Mouse (Mus musculus) naive thymus-derived CD4-positive, alpha-beta T cell, adult 2 months (primary cell): ENCODE data around the gene Ccl24.
"Not testable (repeated sequence)": the region's sequence is repeated elsewhere in the genome, so short reads cannot be mapped to it uniquely, and the experiment has no call there.

ENCODE experiments used
- DNase-seq: peaks from one replicate; pipeline ENCODE4 v3.0.0-alpha.2; 2011; ENCODE audit warnings: low read depth

Gene Ccl24

DNA sequence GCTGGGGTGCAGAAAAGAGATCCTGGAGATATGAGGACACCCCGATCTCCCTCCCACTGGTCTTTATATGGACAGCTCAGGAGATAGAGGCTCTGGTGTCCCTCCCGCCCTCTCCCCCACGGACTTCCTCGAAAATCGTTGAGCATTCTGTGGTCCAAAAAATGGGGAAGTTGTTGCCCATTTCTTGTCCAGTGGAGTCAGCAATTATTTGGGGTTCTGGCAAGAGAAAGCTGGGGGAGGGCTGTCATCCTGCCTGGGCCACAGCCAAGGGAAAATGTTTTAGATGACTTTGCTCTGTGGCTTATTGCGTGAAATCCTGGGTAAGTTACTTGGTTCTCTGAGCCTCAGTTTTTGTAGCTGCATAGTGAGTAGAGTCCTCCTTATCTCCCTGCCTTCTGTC, at the start of gene Ccl24:
Gene Ccl24 (minus strand): TSS at position 44 of the 400 bp plus-strand sequence.
- no peak for DNase-seq

DNA sequence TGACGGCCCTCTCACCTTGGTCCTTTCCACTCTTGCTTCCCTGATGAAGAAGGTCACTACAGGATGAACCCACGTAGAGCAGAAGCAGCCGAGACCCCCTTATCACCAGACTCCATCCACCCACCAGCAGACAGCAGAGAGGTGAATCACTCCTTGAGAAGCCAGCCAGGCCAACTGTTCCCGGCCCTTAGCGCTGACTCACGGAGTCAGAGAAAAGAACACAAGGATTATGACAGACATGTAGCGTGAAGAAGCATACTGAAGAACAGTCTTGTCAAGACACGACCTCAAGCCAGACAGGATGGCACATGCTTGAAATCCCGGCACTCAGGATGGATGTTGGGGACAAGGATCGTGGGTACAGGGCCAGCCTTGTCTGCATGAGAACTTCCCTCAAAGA, 48.9 kb upstream of the Ccl24 start:
- no peak for DNase-seq

DNA sequence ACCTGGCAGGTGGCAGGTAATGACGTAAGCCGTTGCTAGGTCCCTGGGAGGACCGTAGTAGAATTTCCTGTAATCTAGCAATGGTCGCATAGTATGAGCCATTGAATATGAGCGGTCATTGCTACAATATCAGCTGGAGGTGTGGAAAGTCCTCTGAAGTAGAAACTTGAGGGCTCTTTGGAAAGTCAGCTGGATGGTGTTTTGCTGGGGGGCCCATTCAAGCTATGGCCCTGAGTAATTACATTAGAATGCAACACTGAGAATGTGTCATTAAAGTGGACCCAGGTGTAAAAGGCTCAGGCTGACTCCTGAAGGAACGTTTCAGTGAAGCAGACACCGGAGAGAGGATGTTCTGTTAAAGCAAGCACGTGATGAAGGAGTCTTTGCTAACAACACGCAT, 47.7 kb upstream of the Ccl24 start:
- no peak for DNase-seq

DNA sequence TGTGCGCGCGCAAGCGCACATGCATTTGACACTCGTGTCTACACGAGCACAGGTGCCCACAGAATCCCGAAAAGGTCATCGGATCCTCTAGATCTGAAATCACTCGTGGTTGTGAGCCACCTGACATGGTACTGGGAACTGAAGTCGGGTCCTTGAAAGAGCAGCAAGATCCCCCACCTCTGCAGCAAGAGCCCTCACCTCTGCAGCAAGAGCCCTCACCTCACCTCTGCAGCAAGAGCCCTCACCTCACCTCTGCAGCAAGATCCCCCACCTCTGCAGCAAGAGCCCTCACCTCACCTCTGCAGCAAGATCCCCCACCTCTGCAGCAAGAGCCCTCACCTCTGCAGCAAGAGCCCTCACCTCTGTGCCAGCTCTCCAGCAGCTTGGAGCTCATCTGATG, 46.9 kb upstream of the Ccl24 start:
- DNase-seq: not testable (repeated sequence)

DNA sequence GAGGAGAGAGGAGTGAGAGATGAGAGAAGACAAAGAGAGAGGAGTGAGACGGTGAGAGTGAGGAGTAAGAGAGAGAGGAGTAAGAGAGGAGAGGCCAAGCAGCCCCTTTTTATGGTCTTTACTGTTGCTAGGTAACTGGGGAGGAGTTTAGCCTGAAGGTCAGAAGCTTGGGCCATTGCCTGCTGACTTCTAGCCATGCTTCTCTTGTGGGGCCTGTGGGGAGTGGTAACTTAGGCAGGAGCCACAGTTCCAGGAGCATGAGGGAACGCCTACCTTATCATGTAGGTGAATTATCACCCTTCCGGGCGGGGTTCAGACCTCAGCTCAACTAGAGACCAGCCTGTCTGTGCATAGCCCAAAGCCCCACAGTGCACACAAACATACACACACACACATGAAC, 36.9 kb upstream of the Ccl24 start:
- no peak for DNase-seq

DNA sequence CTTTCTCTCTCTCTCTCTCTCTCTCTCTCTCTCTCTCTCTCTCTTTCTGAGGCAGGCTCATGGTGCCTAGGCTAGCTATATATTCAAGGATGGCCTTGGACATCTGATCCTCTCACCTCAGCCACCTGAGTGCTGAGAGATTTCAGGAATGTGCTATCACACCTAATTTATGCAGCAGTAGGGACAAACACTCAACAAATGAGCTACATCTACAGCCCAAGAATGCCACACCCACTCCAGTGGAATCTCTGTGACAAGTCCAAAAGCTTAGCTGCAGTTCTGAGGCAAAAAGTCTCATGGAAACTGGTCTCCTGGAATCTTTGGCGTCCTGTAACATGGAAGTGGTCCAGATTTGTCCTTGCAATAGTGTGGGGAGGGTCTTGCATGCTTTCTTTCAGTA, 34.7 kb upstream of the Ccl24 start:
- DNase-seq: no peak

DNA sequence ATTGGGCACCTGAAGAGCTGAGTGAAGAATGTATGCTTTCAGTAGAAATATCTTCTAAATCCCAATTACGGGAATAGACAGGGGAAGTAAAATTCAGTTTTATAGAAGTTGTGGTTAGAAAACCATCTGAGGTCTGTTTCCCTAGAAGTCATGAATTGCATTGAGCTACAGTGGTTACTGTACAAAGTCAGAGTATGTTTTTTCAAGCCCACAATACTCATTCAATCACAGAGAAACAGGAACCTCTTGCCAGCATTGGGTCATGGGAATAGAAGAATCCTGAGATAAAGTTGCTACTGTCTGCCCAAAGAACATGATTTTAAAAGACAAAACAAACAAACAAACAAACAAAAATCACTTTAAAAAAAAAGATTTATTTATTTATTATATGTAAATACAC, 33.9 kb upstream of the Ccl24 start:
- not testable (repeated sequence) for DNase-seq

DNA sequence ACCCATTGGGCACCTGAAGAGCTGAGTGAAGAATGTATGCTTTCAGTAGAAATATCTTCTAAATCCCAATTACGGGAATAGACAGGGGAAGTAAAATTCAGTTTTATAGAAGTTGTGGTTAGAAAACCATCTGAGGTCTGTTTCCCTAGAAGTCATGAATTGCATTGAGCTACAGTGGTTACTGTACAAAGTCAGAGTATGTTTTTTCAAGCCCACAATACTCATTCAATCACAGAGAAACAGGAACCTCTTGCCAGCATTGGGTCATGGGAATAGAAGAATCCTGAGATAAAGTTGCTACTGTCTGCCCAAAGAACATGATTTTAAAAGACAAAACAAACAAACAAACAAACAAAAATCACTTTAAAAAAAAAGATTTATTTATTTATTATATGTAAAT, 31.8 kb upstream of the Ccl24 start:
- DNase-seq: not testable (repeated sequence)

DNA sequence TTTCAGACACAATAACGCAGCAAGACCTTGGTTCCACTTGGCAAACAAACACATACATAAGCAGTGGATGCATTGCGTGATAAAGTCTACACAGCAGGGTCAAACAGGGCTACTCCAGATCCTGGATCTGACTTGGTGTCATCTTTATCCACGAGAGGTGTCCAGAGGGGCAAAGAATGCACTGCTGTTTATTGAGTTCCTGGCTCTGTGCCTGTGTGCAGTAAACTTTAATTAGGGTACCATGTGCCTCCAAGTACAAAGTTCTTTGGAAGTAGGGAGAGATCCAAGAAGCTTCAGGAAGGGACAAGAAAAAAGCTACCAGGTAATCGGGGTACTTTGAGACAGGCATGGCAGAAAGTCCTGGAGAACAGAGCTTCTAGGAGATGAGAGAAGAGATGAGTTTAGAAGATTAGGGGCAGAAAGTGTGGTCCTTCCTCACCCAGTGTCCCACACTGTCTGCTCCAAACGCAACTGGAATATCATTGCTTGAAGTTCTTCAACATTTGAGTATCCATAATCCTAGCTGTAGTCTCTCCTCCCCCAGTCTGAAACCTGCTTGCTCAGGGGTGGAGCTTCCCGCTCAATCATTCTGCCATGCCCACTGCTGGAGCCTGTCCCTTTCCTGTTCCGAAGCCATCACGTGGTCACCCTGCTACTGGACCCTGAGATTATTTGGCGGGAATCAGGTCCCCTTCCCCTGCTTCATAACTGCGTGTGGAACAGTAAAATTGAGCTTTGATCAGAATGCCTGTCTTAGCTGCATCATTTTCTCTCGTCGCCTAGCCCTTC, 17.3 kb upstream of the Ccl24 start:
- DNase-seq: no peak

DNA sequence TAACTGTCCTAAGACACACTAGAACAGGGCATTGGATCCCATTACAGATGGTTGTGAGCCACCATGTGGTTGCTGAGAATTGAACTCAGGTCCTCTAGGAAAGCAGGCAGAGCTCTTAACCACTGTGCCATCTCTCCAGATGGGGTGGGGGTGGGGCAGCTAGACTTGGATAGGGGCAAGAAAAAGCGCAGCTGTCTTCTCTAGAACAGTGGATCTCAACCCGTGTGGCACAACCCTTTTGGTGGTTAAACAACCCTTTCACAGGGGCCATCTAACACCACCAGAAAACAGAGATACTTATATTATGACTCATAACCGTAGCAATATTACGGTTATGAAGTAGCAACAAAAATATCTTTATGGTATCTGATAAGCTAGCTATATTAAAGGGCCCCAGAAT, 14.9 kb upstream of the Ccl24 start:
- no peak for DNase-seq

DNA sequence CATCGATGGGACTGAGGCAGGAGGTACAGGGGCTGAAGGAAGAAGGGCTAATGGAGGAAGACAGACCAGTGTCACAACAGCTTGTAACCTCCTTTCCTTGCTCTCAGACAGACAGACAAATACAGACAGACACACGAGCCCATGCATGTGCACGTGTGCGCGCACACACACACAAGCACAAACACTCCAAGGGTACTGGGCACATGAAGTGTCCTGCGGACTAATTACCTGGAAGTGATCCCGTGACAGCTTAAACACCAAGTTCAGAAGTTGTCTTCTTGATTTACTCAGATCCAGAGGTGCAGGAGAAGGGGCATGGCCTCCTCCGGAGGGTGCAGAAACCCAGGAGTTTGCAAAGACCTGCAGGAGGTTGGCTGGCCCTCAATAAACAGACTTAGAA, 12.8 kb upstream of the Ccl24 start:
- DNase-seq: no peak

DNA sequence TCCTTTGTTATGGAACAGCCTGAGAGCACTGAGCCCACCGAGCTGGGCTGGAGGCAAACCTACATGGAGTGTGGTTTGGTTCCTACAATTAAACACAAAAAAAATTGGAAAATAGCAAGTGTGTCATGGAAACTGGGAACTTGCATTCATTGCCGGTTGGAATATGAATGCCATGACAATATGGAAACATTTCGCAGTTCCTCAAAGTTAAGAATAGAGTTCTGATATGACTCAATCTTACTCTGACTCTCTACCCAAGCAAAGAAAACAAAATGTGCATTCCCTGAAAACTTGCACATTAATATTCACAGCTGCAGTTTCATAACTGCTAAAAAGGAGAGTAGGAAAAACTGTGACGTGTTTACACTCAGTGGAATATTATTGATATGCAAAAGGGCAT, 9.5 kb upstream of the Ccl24 start:
- no peak for DNase-seq

DNA sequence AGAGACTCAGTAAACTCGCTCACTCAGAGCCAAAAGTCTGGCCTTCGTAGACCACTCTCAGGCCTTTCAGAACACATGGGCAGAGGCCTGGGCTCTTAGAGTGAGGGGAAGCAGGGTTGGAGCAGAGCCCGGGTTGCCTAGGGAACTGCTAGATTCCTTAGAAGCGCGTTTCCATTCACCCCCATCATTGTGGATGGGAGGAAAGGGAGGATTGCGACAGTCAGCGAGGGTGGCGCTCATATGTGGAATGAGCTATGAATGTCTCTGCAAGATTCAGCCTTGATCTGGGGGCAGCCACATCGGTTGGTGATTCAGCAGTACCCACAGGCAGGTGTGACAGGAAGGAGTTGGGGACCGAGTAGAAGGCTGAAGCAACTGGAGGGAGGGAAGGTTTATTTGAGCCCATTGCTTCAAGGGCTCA, 6.5 kb upstream of the Ccl24 start:
- no peak for DNase-seq

DNA sequence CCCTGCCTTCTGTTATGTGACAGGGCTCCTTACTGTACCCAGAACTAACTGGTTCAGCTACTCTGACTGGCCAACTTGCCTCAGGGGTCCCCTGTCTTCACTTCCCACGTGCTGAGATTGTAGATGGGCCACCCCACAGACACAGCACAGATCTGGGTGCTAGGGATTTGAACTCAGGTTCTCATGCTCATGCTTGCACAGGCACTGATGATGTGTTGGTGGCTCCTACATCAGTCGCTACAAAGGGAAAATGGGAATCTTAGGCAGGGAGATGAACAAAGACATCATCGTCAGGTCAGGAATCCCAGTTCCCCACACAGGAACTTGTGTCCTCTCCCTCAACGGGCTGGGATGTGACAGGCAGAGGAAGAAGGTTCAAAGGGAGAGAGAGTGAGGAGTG, 3.2 kb upstream of the Ccl24 start:
- DNase-seq: no peak

DNA sequence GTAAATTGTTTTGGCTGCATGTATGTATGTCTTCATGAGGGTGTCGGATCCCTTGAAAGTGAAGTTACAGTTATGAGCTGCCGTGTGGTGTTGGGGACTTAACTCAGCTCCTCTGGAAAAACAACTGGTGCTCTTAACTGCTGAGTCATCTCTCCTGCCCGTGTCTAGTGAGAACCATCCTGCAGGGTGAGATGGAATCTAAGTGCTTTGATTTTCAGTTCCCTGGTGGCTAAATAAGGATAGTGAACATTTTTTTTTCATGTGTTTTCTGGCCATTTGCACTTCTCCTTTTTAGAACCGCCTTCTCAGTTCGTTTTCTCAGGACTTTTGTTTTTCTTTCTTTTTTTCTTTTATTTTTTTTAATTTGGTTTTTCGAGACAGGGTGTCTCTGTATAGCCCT, 4.2 kb downstream of the Ccl24 start:
- no peak for DNase-seq

DNA sequence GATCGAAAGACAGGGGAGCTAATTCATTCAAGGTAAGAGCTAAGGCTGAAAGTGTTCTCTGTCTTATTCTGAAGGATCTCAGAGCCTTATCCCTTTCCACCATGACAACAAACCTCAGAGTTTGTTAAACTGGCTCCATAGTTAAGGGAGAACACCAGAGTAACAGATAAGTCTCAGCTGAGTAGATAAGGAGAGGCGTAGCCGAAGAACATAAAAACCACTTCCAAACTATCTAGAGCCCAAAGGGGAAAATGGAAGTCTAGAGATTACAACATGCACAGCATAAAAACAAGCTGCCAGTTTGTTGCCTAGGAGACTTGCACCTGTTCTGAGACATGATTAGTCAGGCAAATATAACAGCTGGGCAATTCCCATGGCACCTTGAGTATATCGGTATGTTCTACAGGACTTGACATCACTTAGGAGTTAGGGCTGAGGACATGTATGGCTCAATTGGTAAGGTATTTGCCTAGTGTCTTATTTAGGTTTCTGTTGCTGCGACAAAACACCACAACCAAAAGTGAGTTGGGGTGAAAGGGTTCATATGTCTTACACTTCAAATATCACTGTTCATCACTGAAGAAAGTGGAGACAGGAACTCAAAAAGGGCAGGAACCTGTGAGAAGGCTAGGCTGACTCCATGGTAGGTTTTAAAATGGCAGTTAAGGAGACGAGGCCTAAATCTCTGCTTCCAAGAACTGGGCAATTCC, 5.1 kb downstream of the Ccl24 start:
- no peak for DNase-seq

DNA sequence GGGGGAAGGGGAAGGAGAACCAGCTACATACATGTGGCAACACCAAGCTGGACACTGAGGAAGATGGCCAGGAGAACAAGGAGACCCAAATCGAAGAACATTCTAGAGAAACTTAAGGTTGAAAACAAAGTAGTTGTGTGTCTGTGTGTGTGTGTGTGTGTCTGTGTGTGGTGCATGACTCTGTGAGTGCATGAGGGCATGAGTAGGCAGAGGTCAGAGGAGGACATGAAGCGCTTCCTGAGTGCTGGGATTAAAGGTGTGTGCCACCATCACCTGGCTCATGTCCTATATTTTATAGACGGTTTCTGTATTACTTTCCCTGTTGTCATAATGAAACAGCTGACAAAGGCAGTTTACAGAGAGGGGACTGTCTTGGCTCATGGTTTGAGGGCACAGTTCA, 9.4 kb downstream of the Ccl24 start, which contains the start of gene Ccl26:
Gene Ccl26 (minus strand): TSS at position 101 of the 400 bp plus-strand sequence.
- DNase-seq: no peak

DNA sequence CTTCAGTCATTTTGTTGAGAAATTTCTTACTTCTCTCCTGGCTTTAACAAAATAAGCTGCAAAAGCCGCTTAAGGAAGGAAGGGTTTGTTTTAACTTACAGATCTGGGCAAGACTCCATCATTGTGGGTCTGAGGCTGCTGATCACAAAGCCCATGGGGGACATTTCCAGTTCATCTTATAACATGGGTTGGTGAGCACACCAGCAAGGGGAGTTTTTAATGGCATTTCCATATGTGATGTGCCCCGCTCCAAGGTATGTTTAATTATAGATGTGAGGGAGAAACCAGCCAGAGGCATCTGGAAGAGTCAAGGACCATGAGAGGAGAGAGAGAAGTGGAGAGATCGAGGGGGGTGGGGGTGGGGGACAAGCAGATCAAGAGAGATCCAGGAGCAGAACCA, 15.2 kb downstream of the Ccl24 start:
- DNase-seq: no peak

DNA sequence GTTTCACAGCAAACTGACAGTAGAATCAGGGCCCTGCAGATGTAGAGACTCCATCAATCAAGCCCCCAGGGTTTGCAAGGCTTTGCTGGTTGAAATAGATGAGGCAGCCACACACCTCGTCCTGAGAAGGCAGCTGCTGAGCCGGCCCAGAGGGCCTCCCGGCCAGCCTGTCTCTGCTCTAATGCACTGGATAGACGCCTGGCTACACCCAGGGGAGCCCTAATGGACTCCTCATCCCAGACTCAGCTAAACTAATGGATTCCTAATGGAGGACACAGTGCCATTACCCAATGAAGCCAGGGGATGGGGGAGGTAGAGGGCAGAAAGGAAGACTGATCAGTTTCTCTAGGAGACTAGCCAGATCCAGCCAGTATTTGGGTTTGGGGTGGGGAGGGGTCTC, 15.8 kb downstream of the Ccl24 start:
- no peak for DNase-seq

DNA sequence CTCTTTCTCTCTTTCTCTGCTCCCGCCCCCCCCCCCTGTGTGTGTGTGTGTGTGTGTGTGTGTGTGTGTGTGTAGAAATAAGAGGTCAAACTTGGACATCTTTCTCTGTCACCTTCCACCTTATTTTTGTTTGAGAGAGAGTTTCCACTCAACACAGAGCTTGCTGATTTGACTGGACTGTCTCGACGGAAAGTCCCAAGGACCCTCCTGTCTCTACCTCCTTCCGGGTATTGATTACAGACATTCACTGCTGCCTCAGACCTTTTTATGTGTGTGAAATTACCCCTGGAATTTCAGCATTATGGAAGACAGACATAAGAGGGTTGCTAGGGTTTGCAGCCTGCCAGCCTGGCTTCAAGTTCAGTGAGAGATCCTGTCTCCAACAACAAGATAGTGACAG, 16.6 kb downstream of the Ccl24 start:
- DNase-seq: no peak

DNA sequence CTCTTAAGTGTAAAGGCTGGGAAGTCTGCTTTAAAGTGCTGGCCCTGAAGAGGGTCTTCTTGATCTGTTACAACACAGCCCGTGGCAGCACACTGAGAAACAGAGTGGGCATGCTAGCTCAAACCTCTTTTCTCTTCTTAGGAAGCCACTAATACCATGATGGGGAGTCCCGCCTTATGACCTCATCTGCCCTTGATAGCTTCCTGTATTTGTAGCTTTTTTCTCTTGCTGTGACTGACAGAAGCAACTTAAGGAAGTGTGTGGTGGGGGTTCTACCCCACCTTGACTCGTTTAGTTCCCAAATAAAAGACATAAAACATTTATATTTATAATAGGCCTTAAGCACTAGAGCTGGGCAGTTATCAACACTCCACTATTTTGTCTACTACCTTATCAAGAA, 21.3 kb downstream of the Ccl24 start:
- DNase-seq: no peak

DNA sequence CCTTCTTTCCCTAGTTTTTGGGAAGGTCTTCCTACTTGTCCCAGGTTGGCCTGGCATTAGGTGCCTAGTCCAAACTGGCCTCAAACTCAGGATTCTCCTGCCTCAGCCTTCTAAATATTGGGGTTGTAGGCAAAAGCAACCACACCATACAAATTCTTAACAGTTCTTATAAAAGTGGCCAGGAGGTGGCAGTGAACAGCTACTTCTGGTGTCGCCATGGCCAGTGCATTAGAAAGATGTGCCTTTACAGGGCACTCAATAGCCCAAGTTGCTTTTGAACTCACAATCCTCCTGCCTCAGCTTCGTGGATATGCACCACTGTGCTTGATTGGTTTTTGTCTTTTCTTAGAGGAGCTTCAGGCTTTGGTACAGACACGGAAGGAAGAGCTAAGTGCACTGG, 21.9 kb downstream of the Ccl24 start:
- peak; percentile 34 for DNase-seq

DNA sequence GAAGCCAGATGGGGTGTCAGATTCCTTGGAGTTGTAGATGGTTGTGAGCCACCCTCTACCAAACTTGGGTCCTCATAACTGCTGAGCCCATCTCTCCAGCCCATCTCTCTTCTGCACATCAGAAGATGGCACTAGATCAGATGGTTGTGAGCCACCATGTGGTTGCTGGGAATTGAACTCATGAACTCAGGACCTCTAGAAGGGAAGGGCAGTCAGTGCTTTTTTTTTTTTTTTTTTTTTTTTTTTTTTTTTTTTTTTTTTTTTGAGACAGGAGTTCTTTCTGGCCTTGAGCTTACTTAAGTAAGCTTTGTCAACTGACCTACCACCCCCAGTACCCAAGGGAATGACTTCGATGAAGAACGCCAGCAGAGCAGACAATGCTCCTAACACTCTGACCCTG, 24.9 kb downstream of the Ccl24 start:
- DNase-seq: no peak
